Mouse (Mus musculus) adrenal gland (tissue): ENCODE measurements around the gene Odf3l2.

ENCODE experiments used
- intact Hi-C: fragments of 180-260 bp; cut with DNase I; formaldehyde crosslinking; loops from one replicate; pipeline ENCODE4 v1.15.1; 2025
- long read RNA-seq, 2 experiments: library from polyadenylated mRNA; unstranded; transcript quantifications; one replicate each; pipeline ENCODE4 v2.0.0; 2020; ENCODE audit warnings: borderline replicate concordance in 1 of 2; ENCODE audit not compliant: insufficient replicate concordance in 1 of 2

Gene Odf3l2
- long read RNA-seq, experiment 1 = 0 reads
- long read RNA-seq, experiment 2 = 0 reads

DNA sequence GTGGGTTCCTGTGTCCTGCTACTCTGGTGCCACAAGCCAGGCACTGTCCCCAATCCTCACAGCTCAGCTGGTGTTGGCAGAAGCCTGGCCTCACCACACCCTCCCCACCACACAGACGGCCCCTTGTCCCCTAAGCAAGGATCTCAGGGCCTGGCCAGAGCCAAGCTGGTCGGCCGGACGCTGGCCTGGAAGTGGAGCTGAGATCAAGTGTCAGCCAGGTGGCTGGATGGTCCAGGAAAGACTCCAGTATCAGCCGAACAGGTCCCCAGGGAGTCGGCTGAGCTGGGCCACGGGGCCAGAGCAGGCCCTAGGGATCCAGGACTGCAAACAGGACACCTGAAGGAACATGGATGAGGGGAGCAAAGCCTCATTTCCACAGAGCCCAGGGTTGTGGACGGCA is at the start of gene Odf3l2:
Gene Odf3l2 (minus strand): TSS at position 28 of the 400 bp plus-strand sequence.
- intact Hi-C loops = loop anchor here (5.0 kb wide), 1 partner anchor 33 kb away; the partner anchor contains the start of gene C2cd4c

DNA sequence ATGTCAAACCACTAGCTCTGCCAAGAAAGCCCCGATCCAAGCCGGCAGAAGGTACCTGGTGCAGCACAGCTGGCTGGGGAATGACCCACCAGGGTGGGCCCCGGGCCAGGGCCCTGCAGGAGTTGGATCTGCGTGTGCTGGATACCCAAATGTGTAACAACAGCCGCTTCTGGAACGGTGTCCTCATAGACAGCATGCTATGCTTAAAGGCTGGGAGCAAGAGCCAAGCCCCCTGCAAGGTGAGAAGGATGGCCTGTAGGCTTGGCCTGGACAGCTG is 48.8 kb upstream of the Odf3l2 start:
- intact Hi-C loops = no loop called here

DNA sequence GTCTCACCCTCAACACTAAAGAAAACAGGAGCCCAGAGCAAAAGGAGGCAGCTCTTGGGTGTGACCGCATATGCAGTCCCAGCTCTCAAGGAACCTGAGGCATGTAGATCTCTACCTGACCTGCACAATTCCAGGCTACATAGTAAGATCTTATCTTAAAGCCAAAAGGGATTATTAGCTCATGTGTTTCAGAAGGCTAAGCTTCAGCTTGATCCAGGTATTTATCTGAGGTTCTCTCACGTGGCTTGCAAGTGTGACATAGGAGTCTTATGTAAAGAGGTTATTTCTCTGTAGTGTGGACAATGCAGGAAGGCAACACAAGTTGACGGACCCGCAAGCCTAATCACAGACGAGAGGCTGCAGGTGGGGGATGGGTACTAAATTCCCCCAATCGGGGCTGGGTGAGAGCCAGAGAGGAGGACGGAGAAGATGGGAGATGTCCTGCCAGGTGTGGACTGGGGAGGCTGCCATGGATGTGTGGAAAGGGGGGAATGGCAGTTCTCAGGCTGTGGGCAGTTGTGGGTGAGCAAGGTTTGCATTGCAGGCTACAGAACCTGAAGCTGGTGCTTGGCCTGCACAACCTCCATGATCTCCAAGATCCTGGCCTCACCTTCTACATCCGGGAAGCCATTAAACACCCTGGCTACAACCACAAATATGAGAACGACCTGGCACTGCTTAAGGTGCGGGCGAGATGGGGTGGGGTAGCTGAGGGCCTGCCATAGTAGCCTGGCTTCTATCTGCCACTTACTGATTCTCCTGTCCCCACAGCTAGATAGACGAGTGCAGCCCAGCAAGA is 48.2 kb upstream of the Odf3l2 start:
- intact Hi-C loops = no loop called here

DNA sequence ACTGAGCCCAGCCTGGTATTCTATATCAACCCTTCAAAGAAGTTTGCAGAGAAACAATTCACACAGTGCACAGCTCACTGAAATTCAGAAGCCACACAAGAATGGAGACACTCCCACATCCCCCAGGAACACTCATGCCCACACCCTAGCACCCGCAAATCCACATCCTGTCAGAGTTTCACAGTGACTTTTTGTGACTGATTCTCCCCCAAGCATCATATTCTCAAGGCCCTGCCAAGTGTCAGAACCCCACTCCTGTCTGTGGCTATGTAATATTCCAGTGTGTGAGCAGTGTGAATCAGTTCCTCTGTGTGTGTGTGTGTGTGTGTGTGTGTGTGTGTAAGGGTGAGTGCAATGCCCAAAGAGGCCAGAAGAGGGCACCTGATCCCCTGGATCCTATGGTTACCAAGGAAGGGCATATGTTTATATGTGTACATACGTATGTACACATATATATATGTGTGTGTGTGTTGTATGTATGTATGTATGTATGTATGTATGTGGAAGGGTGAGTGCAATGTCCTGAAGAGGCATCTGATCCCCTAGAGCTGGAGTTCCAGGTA is 46.5 kb upstream of the Odf3l2 start:
- intact Hi-C loops = no loop called here

DNA sequence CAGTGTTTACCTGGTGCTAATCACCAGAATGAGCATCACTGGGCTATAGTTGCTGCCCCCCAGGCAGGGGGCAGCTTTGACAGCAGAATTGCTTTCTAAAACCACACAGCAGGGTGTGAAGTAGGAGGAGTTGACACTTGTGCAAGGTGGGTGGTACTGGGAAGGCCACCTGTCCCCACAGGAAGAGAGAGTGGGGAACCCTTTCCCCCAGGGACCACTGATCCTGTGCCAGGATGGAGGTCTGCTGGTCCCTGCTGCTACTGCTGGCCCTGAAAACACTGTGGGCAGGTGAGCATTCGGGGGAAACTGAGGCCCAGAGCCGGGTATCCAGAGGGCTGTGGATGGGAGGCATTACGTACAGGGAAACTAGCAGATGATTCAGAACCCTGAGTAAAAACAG is 43.6 kb upstream of the Odf3l2 start:
- intact Hi-C loops = no loop called here

DNA sequence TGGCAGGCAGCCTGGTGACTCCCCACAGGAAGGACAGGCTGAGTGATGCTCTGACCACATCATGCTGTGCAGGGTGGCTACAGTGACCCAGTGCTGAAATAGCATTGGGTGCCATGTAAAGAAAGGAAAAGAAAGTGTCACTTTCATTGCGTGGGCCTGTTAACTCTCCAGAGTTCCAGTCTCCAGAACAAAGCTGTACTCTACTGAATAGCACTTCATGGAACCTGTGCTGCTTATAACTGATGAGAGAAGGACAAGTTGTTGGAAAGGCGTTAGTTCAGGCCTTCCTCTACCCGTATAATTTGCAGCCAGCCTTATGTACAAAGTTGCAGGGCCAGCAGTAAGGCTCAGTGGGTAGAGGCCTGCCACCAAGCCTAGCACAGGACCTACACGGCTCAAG is 43.2 kb upstream of the Odf3l2 start, which contains the start of gene Gzmm:
Gene Gzmm (plus strand): TSS at position 301 of the 400 bp plus-strand sequence.
- intact Hi-C loops = no loop called here

DNA sequence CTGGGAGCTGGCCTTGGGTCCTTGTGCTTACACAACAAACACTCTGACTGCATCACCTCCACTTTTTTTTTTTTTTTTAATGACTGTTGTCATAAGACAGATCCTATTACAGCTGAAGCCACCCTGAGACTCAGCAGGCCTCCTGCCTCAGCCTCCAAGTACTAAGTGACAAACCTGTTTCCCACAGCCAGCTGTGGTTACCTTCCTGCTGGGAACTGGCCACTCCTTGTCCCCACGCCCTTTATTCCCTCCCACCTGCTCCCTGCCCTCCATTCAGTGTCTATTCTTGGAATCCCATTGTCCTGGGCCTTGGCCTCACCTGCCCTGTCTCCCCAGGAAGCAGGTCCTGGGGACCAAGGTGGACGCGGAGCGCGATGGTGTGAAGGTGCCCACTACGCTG is 42.0 kb upstream of the Odf3l2 start:
- intact Hi-C loops = no loop called here

DNA sequence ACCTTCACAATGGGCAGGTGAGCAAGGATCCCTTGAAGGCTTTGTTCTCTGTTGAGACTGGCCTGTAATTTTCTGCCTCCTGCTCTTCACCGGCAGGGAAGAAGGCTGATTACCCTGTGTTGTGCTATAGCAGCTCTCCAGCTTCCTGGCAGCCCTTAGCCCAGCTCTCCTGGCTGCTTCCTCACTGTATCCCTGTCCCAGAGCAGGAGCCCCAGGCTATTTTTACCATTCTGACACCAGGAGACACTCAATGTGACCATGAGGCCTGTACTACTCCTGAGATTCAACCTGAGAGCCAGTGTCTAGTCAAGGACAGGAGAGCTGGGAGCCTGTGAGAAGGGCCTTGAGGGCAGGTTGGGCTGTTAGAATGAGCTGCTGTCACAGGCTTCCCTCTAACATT is 41.2 kb upstream of the Odf3l2 start:
- intact Hi-C loops = no loop called here

DNA sequence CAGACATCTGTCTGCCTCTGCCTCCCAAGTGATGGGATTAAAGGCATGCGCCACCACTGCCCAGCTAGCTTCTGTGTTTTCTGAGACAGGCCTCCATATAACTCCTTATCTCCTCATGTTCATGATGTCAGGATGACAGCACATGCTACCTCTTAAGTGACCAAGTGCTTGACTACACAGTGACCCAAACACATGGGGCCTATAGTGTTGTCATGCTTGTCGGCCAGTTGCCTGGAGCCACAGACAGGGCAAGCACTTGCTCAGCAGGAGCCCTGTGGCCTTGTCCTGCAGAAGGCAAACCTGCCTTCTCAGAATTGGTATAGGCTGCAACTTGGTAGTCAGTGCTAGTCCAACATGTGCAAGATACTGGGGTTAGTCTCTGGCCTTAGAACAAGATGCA is 40.7 kb upstream of the Odf3l2 start:
- intact Hi-C loops = no loop called here

DNA sequence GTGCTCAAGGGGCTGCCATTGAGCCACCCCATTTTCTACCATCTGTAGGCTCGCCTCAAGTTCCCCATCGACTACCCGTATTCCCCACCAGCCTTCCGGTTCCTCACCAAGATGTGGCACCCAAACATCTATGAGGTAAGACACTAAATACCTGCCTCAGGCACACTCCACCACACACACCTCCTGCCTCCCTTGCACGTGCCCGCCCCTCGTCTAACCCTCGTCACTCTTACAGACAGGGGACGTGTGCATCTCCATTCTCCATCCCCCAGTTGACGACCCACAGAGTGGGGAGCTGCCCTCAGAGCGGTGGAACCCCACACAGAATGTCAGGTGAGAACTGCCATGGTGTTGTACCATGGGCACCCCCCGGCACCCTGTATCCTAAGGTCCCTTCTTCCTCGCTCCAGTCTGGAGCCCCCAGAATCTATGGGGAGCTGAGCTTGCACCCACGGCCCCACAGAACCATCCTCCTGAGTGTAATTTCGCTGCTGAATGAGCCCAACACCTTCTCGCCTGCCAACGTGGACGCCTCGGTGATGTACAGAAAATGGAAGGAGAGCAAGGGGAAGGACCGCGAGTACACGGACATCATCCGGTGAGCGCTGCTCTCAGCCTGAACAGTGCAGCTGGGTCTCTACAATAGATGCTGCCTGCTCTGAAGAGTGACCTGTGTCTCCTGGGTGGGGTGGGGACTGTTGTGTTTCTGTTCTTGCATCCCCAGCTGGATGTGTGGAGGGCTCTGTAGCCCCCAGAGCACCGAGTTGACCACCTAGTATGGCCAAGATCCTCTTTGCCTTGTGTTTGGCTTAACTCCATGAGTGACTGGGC is 39.4 kb upstream of the Odf3l2 start:
- intact Hi-C loops = no loop called here

DNA sequence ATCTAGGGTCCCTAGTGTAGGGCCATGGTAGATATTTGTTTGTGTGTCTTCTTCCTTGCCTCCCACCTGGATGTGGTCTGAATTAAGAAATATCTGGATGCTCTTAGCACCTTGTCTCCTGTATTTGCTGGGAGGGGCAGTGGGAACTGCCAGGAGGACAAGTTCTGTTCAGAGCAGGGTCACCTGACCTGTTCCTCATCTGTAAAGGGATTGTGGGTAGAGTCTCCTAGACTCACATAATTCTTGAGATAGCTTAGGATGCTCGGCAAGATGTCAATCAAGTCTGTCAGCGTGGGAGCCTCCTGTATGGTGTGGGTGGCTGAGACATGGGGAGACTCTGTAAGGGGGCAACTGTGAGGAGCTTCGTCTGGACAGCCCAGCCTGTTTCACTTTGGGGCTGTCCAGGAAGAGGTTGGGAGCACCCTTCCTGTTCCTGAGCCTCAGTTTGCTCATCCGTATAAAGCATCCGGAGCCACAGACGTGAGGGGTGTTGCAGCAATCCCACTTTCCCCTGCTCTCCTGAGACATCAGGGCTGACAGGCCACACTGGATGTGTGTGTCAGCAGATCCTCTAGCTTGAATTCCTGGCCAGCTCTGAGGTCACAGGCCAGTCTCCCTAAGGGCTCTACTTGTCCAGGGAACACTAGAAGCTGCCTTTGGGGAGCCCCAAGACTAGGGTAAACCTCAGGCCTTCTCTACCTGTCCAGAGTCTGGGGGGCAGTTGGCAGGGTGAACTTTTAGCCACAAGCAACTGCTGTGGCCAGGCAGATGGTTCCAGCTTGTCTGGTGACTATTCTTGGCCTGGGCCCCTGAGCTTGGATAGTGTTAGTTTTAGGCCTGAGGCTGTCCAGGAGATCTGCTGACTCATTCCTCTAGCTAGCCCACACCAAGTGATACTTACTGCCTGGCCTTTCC is 38.4 kb upstream of the Odf3l2 start:
- intact Hi-C loops = no loop called here

DNA sequence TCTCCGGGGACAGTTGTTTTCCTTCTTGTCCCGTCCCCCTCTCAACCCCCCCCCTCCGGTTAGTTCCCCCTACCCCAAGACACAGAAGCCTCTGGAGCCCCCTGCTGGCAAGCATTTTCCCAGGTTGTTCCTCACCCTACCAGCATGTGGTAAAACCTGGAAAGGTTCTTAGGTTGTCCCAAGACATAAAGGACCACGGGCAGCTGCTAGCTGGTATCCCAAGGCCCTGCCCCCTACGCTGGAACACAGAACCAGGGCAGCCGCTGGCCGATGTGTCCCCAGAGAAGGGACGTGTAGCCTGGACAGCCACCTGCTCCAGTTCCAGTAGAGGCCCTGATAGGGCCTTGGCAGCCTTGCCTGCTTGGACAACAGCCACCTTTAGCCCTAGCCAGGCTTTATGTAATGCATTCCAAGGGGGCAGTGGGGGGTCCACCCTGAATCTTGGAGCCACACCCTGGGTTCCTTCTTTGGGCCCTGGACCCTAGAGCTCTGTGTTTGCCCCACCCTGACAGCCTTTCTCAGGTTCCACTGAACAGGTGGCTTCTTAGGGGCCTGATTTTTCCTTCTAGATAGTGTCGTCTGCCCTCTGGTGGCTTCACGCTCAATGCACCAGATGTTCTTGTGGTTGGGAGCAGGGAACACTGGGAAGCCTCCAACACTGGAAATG is 37.5 kb upstream of the Odf3l2 start:
- intact Hi-C loops = no loop called here

DNA sequence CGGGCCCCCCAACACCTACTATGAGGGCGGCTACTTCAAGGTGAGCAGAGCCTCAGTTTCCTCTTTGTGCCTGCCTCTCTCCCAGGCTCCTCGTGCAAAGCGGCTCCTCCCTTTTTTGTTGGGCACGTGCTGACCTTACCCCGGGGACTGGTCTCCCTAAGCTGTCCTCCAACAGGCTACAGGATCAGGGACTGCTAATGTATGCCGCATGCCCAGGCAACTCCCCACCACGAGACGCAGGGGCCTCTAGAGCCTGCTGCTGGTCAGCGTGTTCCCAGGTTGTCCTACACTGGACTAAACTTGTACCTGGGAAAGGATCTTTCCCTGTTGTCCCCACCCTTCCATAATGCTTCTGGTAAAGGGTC is 37.0 kb upstream of the Odf3l2 start:
- intact Hi-C loops = no loop called here

DNA sequence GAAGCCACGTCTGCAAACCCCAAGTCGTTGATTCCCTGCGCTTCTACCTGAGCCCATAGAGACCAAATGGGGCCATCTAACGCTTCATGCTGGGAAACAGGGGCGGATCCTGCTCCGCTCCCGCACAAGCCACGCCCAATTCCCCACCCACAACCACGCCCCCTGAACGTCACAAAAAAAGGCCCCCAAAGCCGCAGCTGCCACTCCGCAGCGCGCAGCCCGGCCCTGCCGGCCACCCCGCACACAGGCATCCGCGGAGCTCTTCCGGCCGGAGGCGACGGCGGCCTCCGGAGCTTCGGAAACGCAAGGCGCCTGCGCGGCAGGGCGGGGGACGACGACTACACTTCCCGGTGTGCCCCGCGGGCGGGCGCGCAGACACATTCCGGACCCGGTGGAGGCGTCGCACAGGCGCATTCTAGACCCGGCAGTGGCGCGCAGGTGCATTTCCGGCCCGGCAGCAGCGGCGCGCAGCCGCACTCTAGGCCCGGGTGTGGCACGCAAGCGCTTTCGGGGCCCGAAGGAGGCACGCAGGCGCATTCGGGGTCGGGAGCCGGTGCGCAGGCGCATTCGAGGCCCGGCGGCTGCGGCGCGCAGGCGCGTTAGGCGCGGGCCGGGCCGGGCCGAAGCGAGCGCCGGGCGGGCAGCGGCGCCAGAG is 36.2 kb upstream of the Odf3l2 start, which contains the start of gene Cdc34:
Gene Cdc34 (plus strand): TSS at position 605 of the 655 bp plus-strand sequence.
- intact Hi-C loops = no loop called here

DNA sequence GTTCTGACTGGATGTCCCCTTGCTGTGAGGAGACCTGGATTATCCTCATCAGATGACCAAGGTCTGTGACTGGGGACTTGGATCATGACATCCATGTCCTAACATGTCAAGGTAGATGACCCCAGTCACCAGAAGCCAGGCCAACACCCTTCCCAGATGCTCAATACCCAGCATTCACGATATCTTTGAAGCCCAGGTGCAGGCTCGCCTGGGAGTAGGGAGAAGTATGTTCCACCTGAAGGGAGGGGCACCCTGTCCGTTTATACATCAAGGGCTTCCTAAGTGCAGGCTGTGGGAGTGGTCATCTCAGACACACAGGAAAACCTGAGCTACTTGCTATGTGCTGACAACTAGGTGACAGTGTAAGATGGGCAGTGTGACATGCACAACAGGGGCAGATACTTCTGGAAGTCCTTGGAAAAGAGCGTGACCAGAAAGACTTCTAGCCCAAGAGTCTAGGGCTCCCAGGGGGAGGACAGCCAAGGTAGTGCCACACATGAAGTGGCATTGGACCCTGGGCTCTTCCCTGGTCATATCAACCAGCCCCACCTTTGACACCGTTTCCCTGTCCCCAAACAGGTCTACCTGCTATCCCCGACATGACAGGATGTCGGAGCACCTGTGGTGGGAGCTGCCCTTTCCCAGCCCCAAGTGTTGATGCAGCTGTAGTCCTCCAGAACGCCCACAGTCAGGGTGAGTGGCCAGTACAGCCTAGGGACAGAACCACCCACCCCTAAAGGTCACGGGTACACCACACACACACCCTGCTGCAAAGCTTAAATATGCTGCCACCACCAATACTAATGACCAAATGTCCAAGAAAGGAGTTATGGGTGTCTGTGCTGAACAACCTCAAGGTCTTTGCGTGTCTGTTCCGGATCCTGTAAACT is 35.3 kb upstream of the Odf3l2 start:
- intact Hi-C loops = no loop called here

DNA sequence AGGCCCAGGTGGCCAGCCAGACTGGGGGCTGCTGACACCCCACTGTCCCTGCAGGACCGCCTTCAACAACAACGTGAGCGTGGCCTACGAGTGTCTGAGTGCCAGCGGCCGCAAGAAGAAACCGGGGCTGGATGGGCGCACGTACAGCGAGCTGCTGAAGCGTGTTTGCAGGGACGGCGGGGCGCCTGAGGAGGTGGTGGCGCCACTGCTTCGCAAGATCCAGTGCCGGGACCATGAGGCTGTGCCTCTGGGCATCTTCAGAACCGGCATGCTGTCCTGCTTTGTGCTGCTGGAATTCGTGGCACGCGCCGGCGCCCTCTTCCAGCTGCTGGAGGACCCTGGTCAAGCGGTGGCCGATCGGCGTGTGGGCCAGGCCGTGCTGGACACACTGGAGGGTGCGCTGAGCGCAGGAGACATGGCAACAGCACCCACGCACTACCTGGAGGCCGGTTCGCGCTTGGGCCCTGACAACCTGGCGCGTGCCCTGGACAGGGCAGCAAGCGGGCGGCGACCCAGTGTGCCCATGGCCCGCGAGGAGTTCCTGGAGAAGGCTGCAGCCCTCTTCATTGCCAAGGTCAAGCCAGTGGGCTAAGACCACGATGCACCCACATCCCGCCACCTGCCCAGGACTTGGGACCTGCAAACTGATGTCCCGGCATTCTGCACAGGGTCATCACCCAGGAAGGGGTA is 30.0 kb upstream of the Odf3l2 start:
- intact Hi-C loops = no loop called here

DNA sequence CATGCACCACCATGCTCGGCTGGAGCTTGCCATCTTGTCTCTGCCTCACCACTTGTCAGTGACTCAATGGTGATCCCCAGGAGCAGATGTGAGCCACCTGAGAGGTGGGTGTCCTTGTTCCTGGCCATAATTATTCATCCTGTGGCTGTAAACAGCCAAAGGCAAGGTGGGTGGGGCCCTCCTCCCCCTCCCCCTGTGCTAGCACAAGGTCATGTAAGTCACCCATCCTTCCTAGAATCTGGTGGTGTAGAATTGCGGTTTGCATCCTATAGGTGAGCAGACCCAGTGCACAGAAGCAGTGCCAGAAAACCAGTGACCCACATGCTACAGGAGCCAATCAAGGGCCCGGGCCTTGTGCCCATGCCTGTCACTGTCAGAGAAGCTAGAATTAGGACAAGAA is 27.5 kb upstream of the Odf3l2 start:
- intact Hi-C loops = no loop called here

DNA sequence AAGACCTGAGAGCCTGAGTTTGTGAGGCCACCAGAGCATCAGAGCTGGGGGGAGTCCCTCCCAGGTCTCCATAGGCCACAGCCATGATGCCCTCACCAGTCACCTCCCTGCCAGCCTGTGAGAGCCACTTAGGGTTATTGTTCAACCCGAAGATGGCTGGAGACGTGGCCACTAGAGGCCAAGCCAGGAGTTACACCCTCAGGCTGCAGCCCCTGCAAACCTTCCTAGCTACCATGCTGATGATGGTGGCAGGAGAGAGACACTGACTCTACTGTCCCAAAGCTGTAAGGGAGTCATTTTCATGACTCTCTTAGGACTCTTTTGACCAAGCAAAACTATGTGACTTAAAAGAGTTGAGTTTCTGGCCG is 26.5 kb upstream of the Odf3l2 start:
- intact Hi-C loops = no loop called here
